Mouse (Mus musculus) CD8-positive naive resting alpha-beta T cell, adult 2 months (primary cell): ENCODE measurements at regions not wholly inside any gene's neighbourhood (a gene's known extent, or its start where the extent isn't known, plus 50 kb on each side); places are given as distances from the start of the nearest gene placed in this dataset.
A peak's percentile ranks its signal among the peaks of the same experiment; 100 is the strongest.
"Not testable (repeated sequence)": the region's sequence is repeated elsewhere in the genome, so short reads cannot be mapped to it uniquely, and the experiment has no call there.

ENCODE experiments used
- DNase-seq, 2 experiments: peaks; one replicate each; pipeline ENCODE4 v3.0.0; 2022; ENCODE audit warnings: low read depth in 2 of 2, low spot score in 2 of 2

GRCm38 (mm10) chr13:52349606-52350005 lies 181.5 kb downstream of the Diras2 start:
- no peak for DNase-seq

DNA sequence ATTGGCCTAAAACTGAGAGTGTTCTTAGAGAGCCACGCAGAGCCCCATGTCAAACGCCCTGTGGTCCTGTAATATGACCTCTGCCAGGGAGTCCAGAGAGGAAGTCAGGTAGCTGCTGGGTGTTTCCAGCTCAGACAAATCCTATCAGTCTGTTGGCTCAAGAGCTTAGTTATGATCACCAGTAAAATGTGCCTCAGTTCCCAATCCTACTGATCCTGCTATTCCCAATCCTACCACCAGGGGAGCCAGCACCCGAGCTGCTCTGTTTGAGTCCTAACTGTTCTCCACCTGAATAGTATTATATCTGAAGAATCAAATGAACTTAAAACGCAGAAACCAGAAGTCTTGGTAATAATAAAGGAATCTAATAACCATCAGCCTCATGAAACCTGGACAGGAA lies 178.5 kb downstream of the Diras2 start:
- DNase-seq = peak in 1 of 2 experiments; percentile 15

- DNase-seq = no peak
Observed at GRCm38 (mm10) chr13:52353437-52353836, 177.6 kb downstream of the Diras2 start.

GRCm38 (mm10) chr13:52353966-52354365 lies 177.1 kb downstream of the Diras2 start:
- DNase-seq = no peak

GRCm38 (mm10) chr13:52355921-52356320 lies 175.2 kb downstream of the Diras2 start:
- not testable (repeated sequence) for DNase-seq

DNA sequence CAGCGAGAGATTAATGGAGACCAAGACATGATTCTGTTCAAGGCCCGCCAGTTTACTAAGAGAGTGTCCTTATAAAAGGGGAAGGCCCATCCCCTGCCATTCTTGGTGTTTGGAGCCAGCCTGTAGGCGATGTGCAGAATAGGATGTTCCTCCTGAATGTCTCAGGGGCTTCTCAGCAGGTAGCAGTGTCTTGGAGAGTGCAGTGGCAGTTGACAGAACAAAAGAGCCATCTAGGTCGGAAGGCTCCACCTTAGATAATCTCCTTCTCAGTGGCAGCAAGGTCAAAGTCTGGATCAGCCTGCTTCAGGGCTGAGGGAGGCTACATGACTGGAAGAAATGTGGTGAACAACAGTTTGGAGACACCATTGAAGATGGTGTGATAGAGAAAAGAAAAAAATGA lies 171.7 kb downstream of the Diras2 start:
- not testable (repeated sequence) for DNase-seq

DNA sequence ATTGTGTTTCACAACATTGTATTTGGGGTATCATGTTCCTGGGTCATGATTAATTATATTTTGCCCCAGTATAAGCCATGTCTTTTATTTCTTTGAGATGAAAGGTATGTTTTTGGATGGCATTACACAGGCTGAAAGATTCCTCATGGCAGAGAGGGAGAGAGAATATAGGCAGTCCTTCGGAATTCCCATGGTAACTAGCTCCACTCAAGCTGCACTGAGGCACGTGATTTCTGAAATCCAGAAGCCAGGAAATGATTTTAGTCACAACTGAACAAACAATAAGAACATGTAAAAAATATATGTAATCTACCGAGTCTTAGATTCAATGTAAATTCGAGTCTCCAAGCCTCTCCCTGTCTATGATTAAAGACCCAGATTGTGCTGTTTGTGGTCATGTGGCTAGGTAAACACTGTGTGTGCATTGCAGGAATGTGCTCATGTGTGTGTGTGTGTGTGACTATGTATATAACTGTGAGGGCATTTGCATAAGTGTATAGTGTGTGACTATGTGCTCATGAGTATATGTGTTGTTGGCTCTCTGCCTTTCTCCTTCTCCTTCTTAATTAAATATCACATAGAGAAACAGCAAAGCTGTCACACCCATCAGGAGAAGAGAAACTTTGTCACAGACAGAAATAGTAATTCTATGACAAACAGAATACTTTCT lies 169.8 kb downstream of the Diras2 start:
- DNase-seq = no peak

DNA sequence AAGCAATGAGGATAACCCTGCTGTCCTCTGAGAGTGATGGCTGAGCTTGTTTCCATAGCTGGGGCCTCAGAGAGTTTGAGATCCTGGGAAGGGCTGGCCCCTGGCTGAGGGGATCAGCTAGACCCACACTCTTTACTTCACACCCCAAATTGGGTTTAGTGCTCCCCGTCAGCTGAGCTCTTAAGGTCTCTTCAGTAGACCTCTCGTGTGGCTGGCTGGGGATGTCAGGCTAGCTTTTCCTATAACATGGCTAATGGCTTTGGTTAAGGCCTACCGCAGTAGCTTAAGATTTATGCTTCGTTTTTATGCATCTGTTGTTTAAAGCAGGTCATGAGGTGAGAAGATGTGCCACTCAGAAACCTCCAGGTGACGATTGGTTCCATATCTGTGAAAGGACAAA lies 168.8 kb downstream of the Diras2 start:
- no peak for DNase-seq

GRCm38 (mm10) chr13:52369851-52370250 lies 161.2 kb downstream of the Diras2 start:
- no peak for DNase-seq

GRCm38 (mm10) chr13:52371986-52372385 lies 159.1 kb downstream of the Diras2 start:
- no peak for DNase-seq

- no peak for DNase-seq
Observed at GRCm38 (mm10) chr13:52374781-52375180, 156.3 kb downstream of the Diras2 start.

GRCm38 (mm10) chr13:52378236-52378635 lies 152.8 kb downstream of the Diras2 start:
- DNase-seq = no peak

DNA sequence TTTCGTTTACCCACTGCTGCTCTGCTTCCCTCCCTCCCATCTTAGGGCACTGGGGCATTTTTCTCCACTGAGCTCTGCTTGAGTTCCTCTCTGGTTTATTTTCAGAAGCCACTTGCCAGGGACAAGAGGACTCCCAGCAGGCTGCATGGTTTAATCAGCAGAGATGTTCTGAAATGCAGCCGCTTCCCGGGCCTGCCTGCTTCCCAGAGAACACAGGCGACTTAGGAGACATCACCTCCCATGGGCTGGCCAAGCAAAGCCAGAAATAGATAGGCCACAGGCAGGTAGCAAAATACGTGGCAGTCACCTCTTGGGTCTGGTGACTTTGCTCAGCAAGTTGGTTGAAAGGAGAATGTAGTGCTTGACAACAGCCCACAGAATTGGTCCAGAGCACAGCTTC lies 141.8 kb downstream of the Diras2 start:
- no peak for DNase-seq

GRCm38 (mm10) chr13:52395786-52396185 lies 135.3 kb downstream of the Diras2 start:
- no peak for DNase-seq

DNA sequence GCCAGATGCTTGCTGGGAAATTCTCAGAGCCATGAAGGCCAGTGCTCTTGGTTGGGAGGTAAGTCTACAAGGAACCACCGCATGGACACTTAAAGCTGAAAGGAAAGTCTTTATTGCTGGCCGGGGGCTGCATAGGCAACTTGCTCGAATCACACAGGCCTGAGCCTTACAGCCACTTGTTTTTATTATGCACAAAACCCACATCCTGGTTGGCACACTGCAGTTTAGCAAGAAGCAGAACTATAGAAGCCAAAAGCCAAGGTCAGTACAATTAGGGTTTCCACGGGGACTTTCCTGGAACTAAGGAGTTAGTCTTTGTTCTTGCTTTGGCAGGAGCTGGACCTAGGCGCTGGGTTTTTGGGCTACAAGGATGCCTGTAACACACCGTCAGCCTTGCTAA lies 132.7 kb downstream of the Diras2 start:
- DNase-seq = no peak

DNA sequence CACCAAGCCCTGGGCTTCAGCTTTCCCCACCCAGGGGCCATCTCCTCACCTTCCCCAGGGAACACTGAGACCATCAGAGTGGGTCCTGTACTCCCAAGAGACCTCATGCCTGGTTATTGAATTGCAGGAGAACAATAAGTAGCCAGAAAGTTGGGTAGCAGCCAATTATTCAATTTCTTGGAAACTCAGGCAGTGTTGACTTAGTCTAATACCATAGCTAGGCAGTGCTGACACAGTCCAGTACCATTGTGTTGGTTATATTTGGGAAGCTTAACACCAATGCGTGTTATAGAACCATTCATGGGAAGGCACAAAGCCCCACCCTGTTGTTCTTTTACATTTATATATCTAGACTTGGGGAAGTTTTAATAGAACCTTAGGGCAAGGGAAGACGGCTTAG lies 131.9 kb downstream of the Diras2 start:
- DNase-seq = no peak

- no peak for DNase-seq
Observed at GRCm38 (mm10) chr13:52403805-52404204, 127.3 kb downstream of the Diras2 start.

- no peak for DNase-seq
Observed at GRCm38 (mm10) chr13:52416301-52416700, 114.8 kb downstream of the Diras2 start.

GRCm38 (mm10) chr13:52422456-52422855 lies 108.6 kb downstream of the Diras2 start:
- DNase-seq = no peak

GRCm38 (mm10) chr13:52428527-52428926 lies 102.6 kb downstream of the Diras2 start:
- no peak for DNase-seq

- DNase-seq = no peak
Observed at GRCm38 (mm10) chr13:52436756-52437155, 94.3 kb downstream of the Diras2 start.

GRCm38 (mm10) chr13:52445513-52445912 lies 85.6 kb downstream of the Diras2 start:
- no peak for DNase-seq

GRCm38 (mm10) chr13:52448902-52449301 lies 82.2 kb downstream of the Diras2 start:
- no peak for DNase-seq
